Mouse (Mus musculus): Measurements from ENCODE around the gene Rpl6.

Rpl6 gene

GRCm38 (mm10) chr5:121204132-121205089 is at the start of gene Rpl6:
TSS of gene Rpl6 (plus strand) at chr5:121204481.
- DNase-seq (ENCODE audit: low spot score in 2 of 2): peak; percentile 67 to 80

DNA sequence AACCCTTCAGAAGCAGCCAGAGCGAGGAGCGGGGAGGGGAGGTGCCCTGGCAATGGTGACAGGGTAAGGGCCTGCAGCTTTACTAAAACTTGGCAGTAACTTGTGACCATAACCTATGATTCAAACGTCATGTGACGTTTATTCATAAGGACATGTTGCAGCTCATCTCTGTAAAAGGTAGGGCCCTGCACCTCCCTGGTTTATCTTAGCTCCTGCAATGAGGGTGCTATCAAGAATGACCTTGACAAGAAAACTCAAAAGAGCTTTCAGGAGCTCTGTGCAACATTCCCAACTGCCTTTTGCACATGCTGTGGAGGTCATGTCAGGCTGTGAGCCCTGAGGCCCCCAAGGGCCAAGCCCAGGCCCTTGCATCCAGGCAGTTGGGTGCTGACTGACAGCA is 48.2 kb upstream of the Rpl6 start:
- DNase-seq (ENCODE audit: low spot score in 2 of 2): no peak

DNA sequence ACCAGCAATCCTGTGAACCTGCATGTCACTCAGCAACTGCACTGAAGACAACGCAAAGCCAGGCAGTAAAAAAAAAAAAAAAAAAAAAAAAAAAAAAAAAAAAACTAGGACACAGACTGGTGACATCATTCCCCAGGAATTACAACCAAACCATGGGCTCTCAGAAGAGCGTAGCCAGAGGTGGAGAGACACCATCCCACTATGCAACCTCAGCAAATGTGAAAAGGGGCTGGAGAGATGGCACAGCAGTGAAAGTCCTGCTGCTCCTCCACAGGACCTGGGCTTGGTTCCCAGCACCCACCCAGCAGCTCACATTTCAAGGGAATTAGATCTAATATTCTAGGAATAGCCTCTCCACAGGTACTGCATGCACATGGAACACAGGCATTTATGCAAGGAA is 47.3 kb upstream of the Rpl6 start:
- no peak for DNase-seq (ENCODE audit: low spot score in 2 of 2)

DNA sequence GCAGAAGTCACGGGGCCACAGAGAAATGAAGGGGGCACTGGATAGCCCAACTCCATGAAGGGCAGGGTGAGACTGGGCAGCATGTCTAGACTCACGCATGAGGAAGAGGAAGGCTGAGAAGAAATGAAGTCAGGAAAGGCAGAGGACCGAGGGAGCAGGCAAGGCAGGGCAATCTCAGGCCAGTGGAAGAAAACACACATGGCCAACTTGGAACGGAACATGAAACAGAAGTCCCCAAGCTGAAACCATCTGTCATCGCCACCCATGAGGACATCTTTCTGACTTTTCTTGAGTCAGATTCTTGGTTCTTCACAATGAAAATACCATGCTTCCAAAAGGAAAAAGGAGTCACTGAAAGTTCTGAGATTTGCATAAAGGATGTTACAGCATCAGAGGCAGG is 46.8 kb upstream of the Rpl6 start:
- DNase-seq (ENCODE audit: low spot score in 2 of 2): no peak

DNA sequence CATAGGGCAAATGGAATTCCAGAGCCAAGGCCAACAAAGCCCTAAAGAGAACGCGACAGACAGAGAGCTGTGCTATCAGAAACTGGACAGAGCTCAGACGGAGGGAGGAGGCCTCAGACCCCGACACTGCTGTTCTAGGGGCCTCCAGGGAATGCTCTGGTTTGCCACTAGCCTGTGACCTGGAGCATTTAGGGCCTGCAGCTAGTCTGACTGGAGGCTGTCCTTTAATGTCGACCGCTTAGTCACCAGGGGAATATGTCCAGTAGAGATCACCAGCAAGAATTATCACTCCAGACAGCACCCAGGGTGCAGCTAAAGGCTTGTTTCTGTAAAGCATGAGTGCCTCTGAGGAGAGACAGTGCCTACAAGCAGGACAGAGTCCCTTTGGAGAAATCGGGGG is 45.3 kb upstream of the Rpl6 start:
- no peak for DNase-seq (ENCODE audit: low spot score in 2 of 2)

DNA sequence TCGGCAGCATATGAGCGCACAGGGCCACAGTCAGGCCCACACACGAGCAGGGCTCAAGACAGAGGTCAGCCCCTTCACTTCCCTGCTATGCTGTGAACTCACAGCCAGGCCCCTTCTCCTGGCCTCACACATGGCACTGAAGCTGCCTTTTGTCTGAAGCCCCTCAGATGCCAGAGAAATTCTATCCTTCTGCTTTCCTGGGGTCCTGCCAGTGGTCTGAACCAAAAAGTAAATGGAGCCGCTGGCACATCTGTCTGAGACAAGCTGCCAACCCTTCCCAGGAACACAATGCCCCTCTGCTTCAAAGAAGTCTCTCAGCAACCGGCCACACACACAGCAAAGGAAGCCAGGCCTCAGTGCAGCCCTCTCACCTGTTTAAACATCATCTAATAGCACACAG is 42.0 kb upstream of the Rpl6 start:
- DNase-seq (ENCODE audit: low spot score in 2 of 2): no peak

- no peak for DNase-seq (ENCODE audit: low spot score in 2 of 2)
These were observed 41.4 kb upstream of the Rpl6 start for GRCm38 (mm10) chr5:121162923-121163322.

DNA sequence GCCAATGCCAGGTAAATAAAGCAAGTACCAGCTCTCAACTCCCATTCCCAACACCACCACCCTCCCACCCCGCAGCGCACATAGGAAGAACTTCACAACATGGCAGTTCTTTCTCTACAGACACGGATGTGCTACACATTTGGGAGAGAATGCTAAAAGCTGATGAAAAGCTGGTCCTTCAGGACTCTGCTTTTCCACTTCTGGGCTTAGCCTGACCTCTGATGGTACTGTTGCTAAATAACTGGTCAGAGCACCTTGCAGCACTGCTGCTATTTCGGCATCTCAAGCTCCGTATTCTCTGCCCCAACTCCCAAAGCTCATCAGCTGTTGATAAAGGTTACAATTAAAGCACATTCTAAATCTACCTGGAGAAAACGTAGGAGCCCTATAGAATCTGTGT is 37.4 kb upstream of the Rpl6 start:
- no peak for DNase-seq (ENCODE audit: low spot score in 2 of 2)

- DNase-seq (ENCODE audit: low spot score in 2 of 2): no peak
These were observed 34.7 kb upstream of the Rpl6 start for GRCm38 (mm10) chr5:121169588-121169987.

DNA sequence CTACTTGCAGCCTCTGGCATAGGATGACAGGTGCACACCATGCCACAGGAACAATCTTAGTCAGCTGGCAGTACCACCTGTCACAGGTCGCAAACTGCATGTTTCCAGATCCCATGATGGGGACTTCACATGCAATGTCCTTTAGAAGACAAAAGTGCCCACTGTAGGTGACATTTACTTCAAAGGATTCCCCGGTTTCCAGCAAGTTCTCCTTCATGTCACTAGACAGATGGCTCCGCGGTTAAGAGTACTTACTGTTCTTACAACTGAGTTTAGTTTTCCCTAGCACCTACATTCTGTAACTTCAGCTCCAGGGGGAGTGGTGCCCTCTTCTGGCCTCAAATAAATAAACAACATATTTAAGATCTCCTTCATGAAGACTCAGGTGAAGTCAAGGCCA is 31.4 kb upstream of the Rpl6 start:
- DNase-seq (ENCODE audit: low spot score in 2 of 2): no peak

DNA sequence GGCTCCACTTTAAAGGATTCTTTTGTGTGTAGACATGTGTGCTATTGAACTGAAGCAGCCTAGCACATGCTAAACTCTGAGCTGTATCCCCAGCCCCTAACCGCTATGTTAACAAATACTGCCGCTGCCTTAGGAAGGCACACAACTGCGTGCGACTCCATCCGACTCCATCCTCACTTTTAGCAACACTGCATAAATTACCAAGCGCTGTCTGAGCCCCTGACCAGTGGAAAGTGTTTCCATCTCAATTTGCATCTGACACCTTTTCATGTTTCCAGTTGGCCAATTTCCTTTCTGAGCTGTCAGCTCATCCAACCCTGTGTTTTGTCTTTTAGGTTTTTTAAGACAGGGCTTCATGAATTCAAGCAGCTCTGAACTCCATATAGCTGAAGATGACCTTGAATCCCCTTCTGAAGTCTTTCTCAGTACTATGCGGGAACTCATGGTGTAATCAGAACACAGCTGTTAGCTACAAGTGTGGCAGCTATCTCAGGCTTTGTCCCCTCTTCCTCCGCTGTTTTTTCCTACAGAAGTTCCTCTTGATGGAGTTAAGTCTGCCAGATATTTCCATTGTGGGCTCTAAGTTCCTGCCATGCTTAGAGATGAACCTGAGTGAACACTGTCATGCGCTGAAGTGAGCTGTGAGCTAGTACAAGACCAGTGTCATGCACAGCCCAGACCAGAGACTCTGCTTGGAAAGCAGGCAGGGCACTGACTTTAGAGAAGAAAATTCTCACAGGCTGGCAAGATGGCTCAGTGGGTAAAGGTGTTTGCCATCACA is 25.0 kb upstream of the Rpl6 start:
- no peak for DNase-seq (ENCODE audit: low spot score in 2 of 2)

DNA sequence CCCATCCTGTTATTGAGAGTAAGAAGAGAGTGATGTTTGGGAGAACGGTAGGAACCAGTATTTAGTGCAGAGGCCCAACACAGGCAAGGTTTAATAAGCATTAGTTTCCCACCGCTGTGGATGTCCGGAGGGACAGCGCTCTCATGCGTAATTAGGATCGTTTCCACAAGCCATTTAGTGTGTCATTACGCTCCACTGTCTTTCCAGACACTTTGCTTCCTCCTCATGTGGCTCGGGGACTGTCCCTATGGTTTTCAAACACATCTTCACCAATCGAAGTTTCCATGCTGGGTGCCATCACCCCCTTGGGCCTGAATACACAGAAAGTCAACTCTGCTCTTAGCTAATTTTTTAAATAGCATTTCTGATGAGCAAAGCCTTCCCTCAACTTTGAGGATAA is 21.0 kb upstream of the Rpl6 start:
- no peak for DNase-seq (ENCODE audit: low spot score in 2 of 2)

DNA sequence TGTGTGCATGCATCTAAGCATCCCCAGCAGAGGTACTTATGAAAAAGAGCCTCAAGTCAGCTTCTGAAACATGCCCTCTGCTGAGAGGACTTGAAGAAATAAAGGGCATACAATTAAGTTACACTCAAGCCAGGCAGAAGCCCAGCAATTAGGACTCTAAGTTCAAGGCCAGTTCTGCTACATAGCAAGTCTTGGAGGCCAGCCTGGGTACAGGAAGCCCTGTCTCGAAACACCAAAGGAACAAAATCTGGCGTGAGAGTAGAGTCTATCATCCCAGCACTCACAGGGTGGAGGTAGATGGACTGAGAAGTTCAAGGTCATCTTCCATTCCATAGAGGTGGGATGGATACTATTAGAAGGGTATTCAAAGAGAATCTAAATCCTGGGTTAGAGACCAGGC is 19.9 kb upstream of the Rpl6 start:
- DNase-seq (ENCODE audit: low spot score in 2 of 2): no peak

GRCm38 (mm10) chr5:121184945-121185551 is 19.2 kb upstream of the Rpl6 start:
- no peak for DNase-seq (ENCODE audit: low spot score in 2 of 2)

GRCm38 (mm10) chr5:121187580-121188001 is 16.7 kb upstream of the Rpl6 start:
- peak in 1 of 2 experiments; percentile 38 for DNase-seq (ENCODE audit: low spot score in 2 of 2)

DNA sequence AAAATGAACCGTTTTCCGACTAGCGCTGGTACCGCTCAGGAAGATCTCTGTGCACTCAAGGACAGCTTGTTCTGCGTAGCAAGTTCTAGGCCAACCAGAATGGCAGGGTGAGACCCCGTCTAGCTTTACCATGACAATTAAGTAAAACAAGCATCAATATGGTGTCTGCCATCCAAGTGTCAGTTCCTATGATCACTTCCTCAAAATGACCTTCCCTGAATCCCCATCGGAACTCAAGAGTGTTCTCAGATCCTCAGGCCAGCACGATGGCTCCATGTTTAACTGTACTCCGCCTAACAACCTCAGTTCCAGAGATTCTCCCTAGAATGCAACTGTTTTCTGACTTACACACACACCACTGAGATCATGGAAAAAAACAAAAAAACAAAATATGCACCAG is 16.0 kb upstream of the Rpl6 start:
- no peak for DNase-seq (ENCODE audit: low spot score in 2 of 2)

- peak; percentile 13 to 22 for DNase-seq (ENCODE audit: low spot score in 2 of 2)
These were observed 15.1 kb upstream of the Rpl6 start for GRCm38 (mm10) chr5:121189182-121189581.

GRCm38 (mm10) chr5:121190210-121190835 is 14.0 kb upstream of the Rpl6 start:
- DNase-seq (ENCODE audit: low spot score in 2 of 2): no peak

- DNase-seq (ENCODE audit: low spot score in 2 of 2): peak; percentile 75 to 80
These were observed 13.3 kb upstream of the Rpl6 start, which contains the start of gene Ptpn11 for GRCm38 (mm10) chr5:121190836-121191583. TSS of gene Ptpn11 (minus strand) at chr5:121191397.

DNA sequence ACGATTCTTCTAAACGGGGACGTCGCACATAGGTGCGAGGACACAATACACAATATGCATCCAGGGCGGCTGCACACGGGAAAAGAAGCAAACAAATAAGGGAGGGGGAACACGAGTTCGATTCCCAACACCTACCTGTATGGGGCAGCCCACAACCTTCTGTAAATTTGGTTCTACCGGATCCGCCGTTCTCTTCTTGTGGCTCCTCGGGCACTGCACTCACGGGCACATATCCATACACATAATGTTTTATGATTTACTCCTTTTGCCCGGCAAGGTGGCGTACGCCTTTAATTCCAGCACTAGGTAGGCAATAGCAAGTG is 12.7 kb upstream of the Rpl6 start:
- DNase-seq (ENCODE audit: low spot score in 2 of 2): no peak

GRCm38 (mm10) chr5:121194173-121194572 is 10.1 kb upstream of the Rpl6 start:
- DNase-seq (ENCODE audit: low spot score in 2 of 2): no peak

All from urinary bladder, postnatal 36 days (tissue).